Mouse (Mus musculus) lung, embryonic 16.5 days (tissue): ENCODE results near the gene Car14. TPM values are rescaled to one million over a fixed set of nuclear protein-coding genes. Genes with fewer than 3 reads are reported as not detected.
"Not testable (repeated sequence)": the region's sequence is repeated elsewhere in the genome, so short reads cannot be mapped to it uniquely, and the experiment has no call there.

Experiments
- ATAC-seq: fragments of 200-750 bp; cut with Nextera tagmentation; 2 replicates; pipeline ENCODE4 v1.8.0; 2017; ENCODE audit warnings: low read depth, mild to moderate bottlenecking, moderate library complexity
- H3K27ac ChIP-seq: fragments of 300-500 bp; sonication (generic); 2 replicates; pipeline ENCODE4 v1.5.1; 2014; ENCODE audit warnings: mild to moderate bottlenecking, control low read depth, low read length
- H3K27me3 ChIP-seq: fragments of 300-500 bp; sonication (generic); 2 replicates; pipeline ENCODE4 v1.6.1; 2014; ENCODE audit warnings: low read depth, low read length, mixed read lengths; ENCODE audit not compliant: control insufficient read depth, insufficient read depth
- H3K36me3 ChIP-seq: fragments of 300-500 bp; sonication (generic); 2 replicates; pipeline ENCODE4 v1.6.1; 2014; ENCODE audit warnings: low read length; ENCODE audit not compliant: control insufficient read depth, insufficient read depth
- H3K4me1 ChIP-seq: fragments of 300-500 bp; sonication (generic); replicated peaks from 2 replicates; pipeline ENCODE4 v1.6.1; 2014; ENCODE audit warnings: low read length, mixed read lengths; ENCODE audit not compliant: control insufficient read depth, insufficient read depth
- H3K4me2 ChIP-seq: fragments of 300-500 bp; sonication (generic); 2 replicates; pipeline ENCODE4 v1.6.1; 2014; ENCODE audit warnings: low read depth, low read length, control low read depth
- H3K4me3 ChIP-seq: fragments of 300-500 bp; sonication (generic); 2 replicates; pipeline ENCODE4 v1.5.1; 2014; ENCODE audit warnings: mild to moderate bottlenecking, low read length, control low read depth
- H3K9ac ChIP-seq: fragments of 300-500 bp; sonication (generic); 2 replicates; pipeline ENCODE4 v1.6.1; 2014; ENCODE audit warnings: low read length, control low read depth
- H3K9me3 ChIP-seq: fragments of 300-500 bp; sonication (generic); 2 replicates; pipeline ENCODE4 v1.6.1; 2016; ENCODE audit warnings: low read length; ENCODE audit not compliant: control insufficient read depth
- WGBS: fragments of 180-500 bp; shearing (Covaris S2); extraction: QIAGEN DNeasy Blood & Tissue Kit; methylation state at CpG from one replicate; pipeline ENCODE4 v1.1.7; 2014; 5-methylcytosine and 5-hydroxymethylcytosine counted together
- polyA plus RNA-seq: library from polyadenylated mRNA; unstranded; fragments of >200 nt; fragmentation: Nextera tagmentation; extraction: Ambion mirVana; gene quantifications from 2 replicates; pipeline ENCODE4 v1.2.1, GENCODE M21; 2015

Gene Car14
- polyA plus RNA-seq, 1 experiment from 2014 or later: 13.0 TPM

GRCm38 (mm10) chr3:95899800-95900524 lies 4.5 kb downstream of the Car14 start:
- H3K9me3 ChIP-seq: no peaks in the 10 kb centered on the region
- no peak for ATAC-seq
- no peaks in the 10 kb centered on the region for H3K36me3 ChIP-seq
- no peak overlapping the region for H3K4me2 ChIP-seq
- no peak overlapping the region for H3K9ac ChIP-seq
- H3K27ac ChIP-seq: no peak overlapping the region
- peaks cover 7% of the 10 kb centered on the region; the same call in 1 of the 2 replicates for H3K27me3 ChIP-seq
- 75% methylated on average over 13 of the region's 13 CpGs for WGBS
- peaks cover 19% of the 10 kb centered on the region for H3K4me1 ChIP-seq
- no peak overlapping the region for H3K4me3 ChIP-seq

DNA sequence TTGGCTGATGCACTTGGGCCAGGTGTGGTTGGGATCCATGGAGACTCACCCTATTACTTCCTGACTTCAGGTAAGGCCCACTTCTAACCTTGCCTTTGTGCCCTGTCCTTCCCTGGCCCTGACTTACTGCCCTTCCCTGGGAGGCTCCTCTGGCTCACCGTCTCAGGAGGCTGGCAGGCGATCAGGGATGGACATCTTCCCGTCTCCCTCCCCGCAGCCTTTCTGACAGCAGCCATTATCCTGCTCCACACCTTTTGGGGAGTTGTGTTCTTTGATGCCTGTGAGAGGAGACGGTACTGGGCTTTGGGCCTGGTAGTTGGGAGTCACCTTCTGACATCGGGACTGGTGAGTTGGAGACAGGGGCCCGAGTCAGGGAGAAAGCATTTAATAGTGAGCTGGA lies 9.0 kb downstream of the Car14 start:
- not testable (repeated sequence) for ATAC-seq

GRCm38 (mm10) chr3:95894317-95895160 lies 10.0 kb downstream of the Car14 start:
- peak overlapping the region; percentile 78 for H3K4me2 ChIP-seq
- peak; percentile 17; the same call in 1 of the 2 replicates for ATAC-seq
- H3K27me3 ChIP-seq: no peaks in the 10 kb centered on the region
- H3K4me1 ChIP-seq: peaks cover 22% of the 10 kb centered on the region
- no peaks in the 10 kb centered on the region for H3K36me3 ChIP-seq
- peak overlapping the region; percentile 61 for H3K4me3 ChIP-seq
- 6% methylated on average over 15 of the region's 16 CpGs for WGBS
- peak overlapping the region; percentile 79 for H3K9ac ChIP-seq
- peak overlapping the region; percentile 91 for H3K27ac ChIP-seq
- H3K9me3 ChIP-seq: no peaks in the 10 kb centered on the region

More for the DNA sequence above, 9.0 kb downstream of the Car14 start:
- Histone ChIP-seq H3K4me2 (peak overlapping the region; percentile 22; the same call in 1 of the 2 replicates), H3K4me1 (peaks cover 22% of the 10 kb centered on the region)
- 76% methylated on average over 7 of the region's 7 CpGs for WGBS
- not testable (repeated sequence) for H3K9me3 ChIP-seq, H3K27ac ChIP-seq, H3K27me3 ChIP-seq, H3K36me3 ChIP-seq, H3K9ac ChIP-seq, H3K4me3 ChIP-seq

GRCm38 (mm10) chr3:95893606-95894316 lies 10.7 kb downstream of the Car14 start, which contains the start of gene Aph1a:
Aph1a (plus strand) TSS chr3:95893969.
- peaks cover 22% of the 10 kb centered on the region for H3K4me1 ChIP-seq
- WGBS: 0% methylated on average over 25 of the region's 43 CpGs
- peak; percentile 97 for ATAC-seq

DNA sequence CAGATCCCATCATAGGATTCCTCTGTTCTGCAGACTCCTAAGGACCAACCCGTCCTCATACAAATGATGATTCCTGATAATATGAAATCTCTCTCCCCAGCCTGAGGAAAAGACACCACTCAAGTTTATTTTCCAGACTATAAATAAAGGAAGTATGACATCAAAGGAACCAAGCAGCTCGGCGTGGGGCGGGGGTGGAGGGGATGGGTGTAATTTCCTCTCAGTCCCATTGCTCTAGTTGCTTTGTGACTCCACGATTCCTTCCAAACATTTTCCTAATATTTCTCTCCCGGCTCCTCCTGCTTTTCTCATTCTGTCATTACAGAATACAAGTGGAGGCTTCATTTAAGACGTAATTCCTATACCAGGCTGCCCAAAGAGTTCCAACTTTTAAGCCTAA lies 11.4 kb downstream of the Car14 start:
- Histone ChIP-seq H3K9me3 (no peaks in the 10 kb centered on the region), H3K4me1 (peaks cover 22% of the 10 kb centered on the region), H3K4me3 (peak overlapping the region; percentile 61), H3K36me3 (no peaks in the 10 kb centered on the region), H3K9ac (peak overlapping the region; percentile 63), H3K27me3 (no peaks in the 10 kb centered on the region), H3K4me2 (peak overlapping the region; percentile 60), H3K27ac (peak overlapping the region; percentile 92)
- 13% methylated on average over 7 of the region's 7 CpGs for WGBS
- peak; percentile 38 for ATAC-seq

More at GRCm38 (mm10) chr3:95893606-95894316, 10.7 kb downstream of the Car14 start, which contains the start of gene Aph1a:
- H3K9me3 ChIP-seq, H3K27me3 ChIP-seq, H3K36me3 ChIP-seq: not testable (repeated sequence)
- Histone ChIP-seq H3K4me3 (peak within 1 kb of the TSS; percentile 61), H3K27ac (peak within 1 kb of the TSS; percentile 92), H3K9ac (peak within 1 kb of the TSS; percentile 79), H3K4me2 (peak within 1 kb of the TSS; percentile 78)

GRCm38 (mm10) chr3:95892066-95893052 lies 12.1 kb downstream of the Car14 start:
- Histone ChIP-seq H3K9me3 (no peaks in the 10 kb centered on the region), H3K27ac (peak overlapping the region; percentile 92), H3K4me1 (peaks cover 22% of the 10 kb centered on the region), H3K36me3 (0 out of 2 replicates have a peak, but pooled peaks cover 2% of the 10 kb centered on the region), H3K9ac (peak overlapping the region; percentile 44), H3K4me3 (peak overlapping the region; percentile 44), H3K4me2 (peak overlapping the region; percentile 60), H3K27me3 (no peaks in the 10 kb centered on the region)
- ATAC-seq: no peak
- 27% methylated on average over 11 of the region's 11 CpGs for WGBS

- Histone ChIP-seq H3K4me3 (peak within 1 kb of the TSS; percentile 44), H3K9me3 (no peaks in the 10 kb centered on the region), H3K36me3 (peaks cover 6% of the 10 kb centered on the region; the same call in 1 of the 2 replicates), H3K9ac (peak within 1 kb of the TSS; percentile 44), H3K27me3 (no peaks in the 10 kb centered on the region), H3K4me1 (peaks cover 22% of the 10 kb centered on the region), H3K27ac (peak within 1 kb of the TSS; percentile 92), H3K4me2 (peak within 1 kb of the TSS; percentile 60)
- ATAC-seq: peak; percentile 41
- WGBS: 18% methylated on average over 12 of the region's 12 CpGs
Observed at GRCm38 (mm10) chr3:95891211-95892065, 13.1 kb downstream of the Car14 start, which contains the start of gene BC028528. BC028528 (minus strand) TSS chr3:95892005.
